Mouse (Mus musculus): Measurements from ENCODE around the gene Glcci1.

Gene Glcci1

DNA sequence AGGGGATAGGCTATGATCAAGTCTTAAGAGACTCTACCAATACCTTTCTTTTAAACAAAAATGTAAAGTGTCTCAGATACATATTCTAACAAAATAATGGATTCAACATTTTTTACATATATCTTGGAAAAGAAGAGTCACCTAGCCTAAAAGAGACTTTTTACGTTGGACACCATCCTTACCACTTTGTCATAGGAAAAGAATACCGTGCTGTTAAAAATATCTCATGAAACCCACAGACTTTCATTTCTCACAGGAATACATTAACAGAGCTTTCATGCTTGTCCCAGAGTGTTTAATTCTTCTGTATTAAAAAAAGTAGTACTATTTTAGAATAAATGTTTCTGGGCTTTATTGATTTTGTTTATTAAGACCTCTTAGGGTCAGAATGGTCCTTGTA is 41.8 kb downstream of the Glcci1 start:
- no peak for DNase-seq (ENCODE audit: low spot score)

- no peak for DNase-seq (ENCODE audit: low spot score)
Measured at GRCm38 (mm10) chr6:8556849-8557571, 47.6 kb downstream of the Glcci1 start.

DNA sequence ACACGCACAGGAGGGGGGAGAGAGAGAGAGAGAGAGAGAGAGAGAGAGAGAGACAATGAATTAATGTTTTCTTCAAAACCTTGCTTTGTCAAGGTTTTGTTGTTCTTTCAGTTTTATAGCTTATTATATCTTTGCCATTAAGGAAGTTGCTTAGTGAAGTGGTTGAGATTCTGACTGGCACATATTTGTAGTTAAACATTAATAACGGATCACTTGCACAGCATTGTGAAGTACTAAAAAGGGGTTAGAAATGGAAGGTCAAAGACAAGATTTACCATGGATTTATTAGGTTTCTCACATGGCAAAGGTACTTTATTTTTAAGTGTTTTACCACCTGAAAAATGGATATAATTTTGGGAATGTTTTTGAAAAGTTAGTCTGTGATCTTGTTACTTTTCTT is 51.3 kb downstream of the Glcci1 start:
- no peak for DNase-seq (ENCODE audit: low spot score)

DNA sequence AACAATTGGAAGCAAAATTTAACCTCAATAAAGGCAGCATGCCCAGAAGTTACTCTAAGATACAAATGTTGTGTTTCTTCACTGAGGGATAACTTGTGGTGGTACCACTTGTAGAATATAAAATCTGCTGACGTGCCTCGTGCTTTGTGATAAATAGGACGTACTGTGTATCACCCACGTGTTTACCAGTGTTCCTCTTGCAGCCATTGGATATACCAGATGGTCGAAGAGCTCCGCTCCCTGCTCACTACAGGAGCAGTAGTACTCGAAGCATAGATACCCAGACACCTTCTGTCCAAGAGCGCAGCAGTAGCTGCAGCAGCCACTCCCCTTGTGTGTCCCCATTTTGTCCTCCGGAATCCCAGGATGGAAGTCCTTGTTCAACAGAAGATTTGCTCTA is 73.0 kb downstream of the Glcci1 start:
- DNase-seq (ENCODE audit: low spot score), result no peak

- no peak for DNase-seq (ENCODE audit: low spot score)
Measured at GRCm38 (mm10) chr6:8583892-8584291, 74.5 kb downstream of the Glcci1 start.

DNA sequence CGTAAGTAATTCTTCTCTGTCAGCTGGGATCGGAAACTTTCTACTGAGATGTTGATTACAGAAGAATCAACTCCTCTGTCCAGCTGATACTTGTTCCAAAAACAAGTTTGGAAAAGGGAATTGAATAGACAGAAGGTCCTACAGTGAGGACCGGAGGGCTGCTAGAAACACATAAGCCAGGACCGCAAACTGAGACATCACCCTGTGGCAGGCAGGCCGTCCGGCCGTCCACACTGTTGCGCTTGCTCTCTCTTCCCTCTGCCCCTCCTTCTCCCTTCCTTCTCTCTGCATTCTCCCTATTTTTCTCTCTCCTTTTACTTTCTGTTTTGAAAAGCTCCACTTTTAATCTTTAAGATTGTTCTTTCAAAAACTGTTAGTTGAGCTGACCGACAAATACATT is 82.3 kb downstream of the Glcci1 start:
- no peak for DNase-seq (ENCODE audit: low spot score)

GRCm38 (mm10) chr6:8617369-8617768 is 108.0 kb downstream of the Glcci1 start:
- no peak for DNase-seq (ENCODE audit: low spot score)

GRCm38 (mm10) chr6:8619582-8620350 is 110.4 kb downstream of the Glcci1 start:
- no peak for DNase-seq (ENCODE audit: low spot score)

GRCm38 (mm10) chr6:8623045-8623444 is 113.6 kb downstream of the Glcci1 start:
- no peak for DNase-seq (ENCODE audit: low spot score)

DNA sequence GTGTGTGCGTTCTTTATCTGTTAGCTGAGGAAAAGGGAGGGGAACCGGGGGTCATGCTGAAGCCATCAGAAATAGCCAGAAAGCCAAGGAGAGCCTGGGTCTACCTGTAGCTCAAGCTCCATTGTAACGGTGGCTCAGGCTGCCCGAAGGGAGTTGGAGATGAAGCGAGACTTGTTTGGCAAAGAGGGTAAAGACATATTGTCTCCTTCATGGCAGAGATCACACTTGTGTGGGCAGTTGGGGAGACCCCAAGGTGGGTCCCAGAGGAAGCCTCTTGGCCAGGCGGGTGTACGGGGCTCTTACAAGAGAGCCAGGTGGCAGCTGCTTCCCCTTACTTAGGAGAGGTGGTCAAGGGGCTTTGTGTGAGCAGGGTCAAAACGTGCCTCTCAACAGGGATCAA is 118.8 kb downstream of the Glcci1 start:
- no peak for DNase-seq (ENCODE audit: low spot score)

- no peak for DNase-seq (ENCODE audit: low spot score)
Measured at GRCm38 (mm10) chr6:8628715-8629267, 119.4 kb downstream of the Glcci1 start.

DNA sequence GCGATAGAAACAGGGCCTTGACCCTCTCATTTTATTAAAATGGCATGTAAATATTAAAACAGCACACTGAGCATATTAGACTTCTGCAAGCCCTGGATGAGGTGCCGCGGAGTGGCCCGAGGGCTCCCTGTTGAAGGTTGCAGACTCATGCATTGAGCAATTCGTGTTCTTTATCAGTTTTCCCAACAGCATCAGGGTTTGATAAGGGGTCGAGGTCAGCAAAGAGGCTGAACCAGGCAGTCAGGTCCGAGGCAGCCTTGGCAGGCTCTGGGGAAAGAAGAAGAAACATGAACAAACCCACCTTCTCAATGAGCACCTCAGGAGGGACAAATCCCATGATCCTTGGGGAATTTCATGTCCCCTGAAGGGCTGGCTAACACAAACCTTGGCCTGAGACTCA is 121.1 kb downstream of the Glcci1 start:
- DNase-seq (ENCODE audit: low spot score), result no peak

- DNase-seq (ENCODE audit: low spot score), result no peak
Measured at GRCm38 (mm10) chr6:8631362-8631761, 122.0 kb downstream of the Glcci1 start.

- DNase-seq (ENCODE audit: low spot score), result no peak
Measured at GRCm38 (mm10) chr6:8631986-8632632, 122.7 kb downstream of the Glcci1 start.

DNA sequence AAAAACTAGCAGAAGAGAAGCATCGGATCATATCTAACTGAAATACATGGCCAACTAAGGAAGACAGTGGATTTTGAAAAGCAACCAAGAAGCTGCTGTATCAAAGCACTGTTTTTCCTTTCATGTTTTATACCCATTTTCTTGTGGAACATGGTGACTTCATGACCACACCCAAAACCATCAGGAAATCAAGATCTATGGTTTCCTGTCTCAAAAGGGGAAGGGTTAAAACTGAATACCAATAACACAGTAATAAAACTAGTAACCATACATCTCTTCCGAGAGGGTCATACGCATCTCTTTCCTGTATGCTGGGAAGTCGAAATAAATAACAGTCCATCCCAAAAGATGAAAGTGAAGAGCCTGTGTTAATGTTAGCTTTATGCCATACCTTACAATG is 123.3 kb downstream of the Glcci1 start:
- DNase-seq (ENCODE audit: low spot score), result no peak

GRCm38 (mm10) chr6:8638122-8638521 is 128.7 kb downstream of the Glcci1 start:
- no peak for DNase-seq (ENCODE audit: low spot score)

DNA sequence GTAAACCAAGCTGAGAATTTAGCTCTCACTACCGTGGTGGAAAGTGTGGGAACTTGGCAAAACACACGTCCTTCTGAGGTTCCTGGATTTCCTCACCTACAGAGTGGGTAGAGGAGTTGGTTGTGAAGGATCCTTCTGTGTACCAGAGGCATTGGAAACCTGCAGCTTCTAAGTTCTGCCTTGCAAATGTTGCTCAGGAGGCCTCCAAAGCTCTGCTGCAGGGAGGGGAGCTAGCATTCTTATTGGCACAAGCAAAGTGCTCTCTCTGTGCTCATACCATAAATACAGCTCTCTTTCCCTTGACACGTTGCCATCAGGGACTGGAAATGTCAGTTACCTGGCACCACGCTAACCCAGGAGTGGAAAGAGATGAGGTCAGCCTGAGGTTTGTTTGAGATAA is 129.5 kb downstream of the Glcci1 start:
- no peak for DNase-seq (ENCODE audit: low spot score)

- DNase-seq (ENCODE audit: low spot score), result no peak
Measured at GRCm38 (mm10) chr6:8639526-8639925, 130.1 kb downstream of the Glcci1 start.

DNA sequence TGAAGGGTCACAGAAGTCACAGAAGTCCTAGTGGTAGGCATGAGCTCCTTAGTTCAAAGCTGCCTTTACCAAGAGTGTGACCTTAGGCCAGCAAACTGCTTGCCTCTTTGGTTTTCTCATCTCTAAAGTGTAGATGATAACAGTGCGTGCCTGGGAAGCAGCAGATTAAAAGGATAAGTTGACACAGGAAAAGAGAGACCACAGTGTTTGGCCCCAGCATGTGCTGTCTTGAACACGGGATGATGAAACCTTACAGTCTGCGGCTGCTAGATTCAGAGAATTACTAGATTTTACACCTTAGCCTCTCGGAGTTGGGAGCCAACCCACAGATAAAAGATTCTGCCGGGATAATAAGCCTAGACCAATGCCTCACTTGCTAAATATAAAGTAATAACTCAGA is 131.5 kb downstream of the Glcci1 start:
- no peak for DNase-seq (ENCODE audit: low spot score)

DNA sequence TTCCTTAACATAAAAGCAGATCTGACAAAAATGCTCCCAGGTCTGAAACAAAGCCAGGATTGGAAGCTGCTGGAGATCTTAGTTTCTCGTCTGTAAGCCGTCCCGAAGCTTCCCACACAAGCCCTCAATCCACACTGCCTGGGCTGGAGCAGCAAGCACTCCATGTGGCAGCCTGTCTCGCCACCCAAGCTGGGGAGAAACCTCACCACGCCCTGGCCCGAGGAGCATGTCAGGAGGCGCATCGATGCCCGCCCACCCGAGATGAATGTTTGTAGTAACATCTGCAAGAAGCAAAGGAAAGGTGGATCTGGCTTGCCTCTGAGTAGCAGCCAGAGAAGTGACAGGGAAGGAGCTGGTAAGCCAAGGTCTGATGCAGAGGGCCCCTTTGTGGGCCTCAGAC is 135.3 kb downstream of the Glcci1 start:
- no peak for DNase-seq (ENCODE audit: low spot score)

- no peak for DNase-seq (ENCODE audit: low spot score)
Measured at GRCm38 (mm10) chr6:8645708-8646107, 136.3 kb downstream of the Glcci1 start.

Data from yolk sac, embryonic 10.5 days (tissue).